Mouse (Mus musculus) left cerebral cortex, postnatal 10 days (tissue): Measurements from ENCODE around the gene Ube2v1. TPM values are rescaled to one million over a fixed set of nuclear protein-coding genes. Genes with fewer than 3 reads are reported as not detected.

Experiments
- DNase-seq, 2 experiments: peaks; one replicate each; pipeline ENCODE4 v3.0.0; 2021 to 2022; ENCODE audit warnings: low spot score in 2 of 2, mixed read lengths in 1 of 2; ENCODE audit errors: extremely low spot score in 1 of 2
- intact Hi-C: fragments of 180-260 bp; cut with DNase I; formaldehyde crosslinking; loops from one replicate; pipeline ENCODE4 v1.15.1; 2025
- microRNA-seq: library from miRNA; unstranded; fragments of <30 nt; microRNA quantifications from one replicate; pipeline ENCODE4 v1.2.0, GENCODE M21; 2022
- total RNA-seq, 2 experiments: library from RNA; stranded (reverse); gene quantifications; 2 replicates each; pipeline ENCODE4 v1.2.3; 2021

Ube2v1 gene
- total RNA-seq, 2 experiments from 2014 or later: 245 to 255 TPM

- DNase-seq: no peak
- intact Hi-C loops: no loop called here
These were observed 56.3 kb downstream of the Ube2v1 start for GRCm38 (mm10) chr2:167575581-167575980.

GRCm38 (mm10) chr2:167574814-167575213 is 57.1 kb downstream of the Ube2v1 start:
- no peak for DNase-seq
- intact Hi-C loops: no loop called here

DNA sequence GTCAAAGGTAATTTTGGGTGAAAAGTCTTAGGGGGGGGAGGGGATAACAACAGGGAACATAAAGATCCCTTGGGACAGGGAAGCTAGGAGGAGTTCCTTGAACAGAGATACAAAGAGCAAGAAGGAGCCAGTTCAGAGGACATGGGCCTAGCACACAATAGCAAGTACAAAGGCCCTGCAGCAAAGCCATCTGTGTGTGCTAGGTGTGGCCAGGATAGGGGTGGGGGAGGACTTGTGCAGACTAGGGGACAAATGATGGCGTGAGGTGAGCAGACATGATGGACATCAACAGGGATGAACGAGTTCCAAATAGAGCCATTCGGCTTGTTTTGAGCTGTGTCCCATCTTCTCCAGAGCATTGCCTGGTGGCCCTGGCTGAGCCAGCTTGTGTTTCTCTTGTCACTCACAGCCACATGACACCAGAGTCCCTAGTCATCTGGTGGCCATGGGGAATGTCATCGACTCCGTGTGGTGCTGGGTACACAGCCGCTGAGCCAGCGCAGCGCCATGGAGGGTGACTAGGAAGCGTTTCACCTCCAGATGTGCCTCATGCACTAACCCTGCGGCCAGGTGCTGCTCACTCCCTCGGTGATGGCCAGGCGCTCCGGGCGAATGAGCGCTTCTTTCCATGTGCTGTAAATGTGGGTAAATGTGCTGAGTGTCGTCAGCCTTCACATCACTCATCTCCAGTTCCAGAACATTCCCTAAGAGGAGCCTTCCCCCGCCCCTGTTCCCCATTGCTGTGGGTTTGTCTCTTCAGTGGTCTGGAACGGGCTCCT is 60.3 kb downstream of the Ube2v1 start:
- DNase-seq: no peak

DNA sequence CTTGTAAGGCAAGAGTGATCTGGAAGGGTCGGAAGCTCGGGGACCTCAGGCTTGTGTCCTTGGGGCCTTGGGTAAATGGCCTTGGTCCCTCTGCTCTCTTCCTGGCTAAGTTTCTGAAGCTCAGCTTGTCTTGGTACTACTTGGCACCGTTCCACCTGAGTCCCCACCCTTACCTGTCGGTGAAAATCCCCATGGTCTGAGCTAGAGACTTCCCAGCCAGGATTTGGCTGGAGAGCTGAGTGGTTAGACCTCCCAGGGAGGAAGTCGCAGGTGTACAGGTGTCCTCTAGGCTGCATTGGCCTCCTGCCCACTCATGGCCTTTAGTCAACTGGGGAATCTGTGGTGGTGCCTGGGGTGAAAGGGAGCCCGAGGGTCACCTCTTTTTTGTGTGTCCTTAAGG is 61.1 kb downstream of the Ube2v1 start:
- intact Hi-C loops: no loop called here
- DNase-seq: no peak

More for the DNA sequence above, 60.3 kb downstream of the Ube2v1 start:
- intact Hi-C loops: no loop called here

GRCm38 (mm10) chr2:167569934-167570651 is 61.8 kb downstream of the Ube2v1 start:
- intact Hi-C loops: no loop called here
- DNase-seq: peak; percentile 42 to 75

- intact Hi-C loops: no loop called here
- DNase-seq: no peak
These were observed 63.8 kb downstream of the Ube2v1 start for GRCm38 (mm10) chr2:167568112-167568511.

GRCm38 (mm10) chr2:167565682-167566081 is 66.2 kb downstream of the Ube2v1 start:
- peak in 1 of 2 experiments; percentile 82 for DNase-seq

DNA sequence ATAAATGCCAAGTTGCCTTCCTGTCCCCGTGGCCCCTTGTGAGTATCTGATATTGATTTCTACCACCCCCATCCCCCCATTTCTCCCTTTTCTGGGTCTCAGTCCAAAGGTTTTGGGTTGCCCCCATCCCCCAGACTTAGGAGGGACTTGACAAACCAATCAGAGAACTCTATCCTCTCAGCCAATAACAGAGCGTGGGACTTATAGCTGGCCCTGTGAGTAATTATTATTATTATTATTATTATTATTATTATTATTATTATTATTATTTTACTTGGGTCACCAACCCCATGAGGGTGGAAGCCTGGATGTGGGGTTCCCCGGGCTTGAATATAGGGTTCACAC is 66.6 kb downstream of the Ube2v1 start:
- no peak for DNase-seq
- intact Hi-C loops: no loop called here

More at GRCm38 (mm10) chr2:167565682-167566081, 66.2 kb downstream of the Ube2v1 start:
- intact Hi-C loops: no loop called here

- no peak for DNase-seq
- intact Hi-C loops: no loop called here
These were observed 67.2 kb downstream of the Ube2v1 start for GRCm38 (mm10) chr2:167564551-167565311.

DNA sequence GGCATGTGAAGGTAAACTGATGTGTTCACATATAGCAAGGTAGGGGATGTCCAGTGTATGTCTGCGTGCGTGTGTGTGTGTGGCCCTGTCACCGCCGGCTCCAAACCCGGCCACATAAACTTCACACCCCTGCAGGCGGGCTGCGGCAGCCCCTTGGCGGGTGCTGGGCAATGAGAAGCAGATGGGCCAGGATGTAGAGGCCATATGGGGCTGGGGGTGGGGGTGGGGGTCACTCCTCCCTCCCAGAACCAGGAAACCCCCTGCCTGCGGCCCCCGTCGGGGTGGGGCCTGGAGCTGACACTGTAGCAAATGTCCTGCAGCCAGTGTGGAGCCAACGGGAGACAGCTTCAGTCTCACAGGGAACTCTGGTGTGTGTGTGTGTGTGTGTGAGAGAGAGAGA is 68.2 kb downstream of the Ube2v1 start:
- intact Hi-C loops: no loop called here
- no peak for DNase-seq

DNA sequence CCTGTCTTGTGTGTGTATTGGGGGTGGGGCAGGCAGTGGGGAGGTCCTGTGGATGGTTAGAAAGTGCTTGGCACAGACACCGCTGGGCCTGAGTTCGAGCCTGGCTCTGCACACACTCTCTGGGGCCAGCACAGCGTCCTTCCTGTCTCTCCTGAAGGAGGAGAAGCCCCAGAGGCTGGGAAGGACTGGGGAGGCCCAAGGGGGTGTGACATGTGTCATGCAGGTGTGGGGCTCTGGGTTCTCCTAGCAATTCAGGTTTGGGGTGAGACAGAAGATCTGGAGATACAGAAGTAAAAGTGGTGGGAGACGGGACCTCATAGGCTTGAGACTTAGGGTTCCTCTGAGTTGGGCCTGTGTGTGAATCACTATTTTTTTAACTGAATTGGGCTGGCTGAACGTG is 68.9 kb downstream of the Ube2v1 start:
- intact Hi-C loops: no loop called here

DNA sequence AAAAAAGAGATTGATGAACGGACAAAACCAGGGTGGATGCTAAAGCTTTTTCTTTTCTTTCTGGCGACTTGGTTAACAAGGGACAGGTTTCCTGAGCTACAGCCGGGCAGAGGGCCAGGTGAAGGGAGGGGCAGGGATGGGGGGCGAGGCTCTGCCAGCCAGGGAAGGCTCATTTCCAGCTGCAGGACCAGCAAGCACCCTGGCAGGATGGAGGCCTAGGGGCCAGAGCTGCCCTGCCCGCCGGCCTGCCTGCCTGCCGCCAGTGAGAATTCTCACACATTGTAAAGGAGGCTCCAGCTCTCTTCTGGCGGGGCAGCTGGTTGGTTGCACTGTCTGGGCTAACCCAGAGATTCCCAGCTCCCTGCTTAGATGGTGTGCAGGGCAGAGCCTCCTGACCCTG is 69.8 kb downstream of the Ube2v1 start:
- DNase-seq: no peak
- intact Hi-C loops: no loop called here

More for the DNA sequence above, 68.9 kb downstream of the Ube2v1 start:
- no peak for DNase-seq

DNA sequence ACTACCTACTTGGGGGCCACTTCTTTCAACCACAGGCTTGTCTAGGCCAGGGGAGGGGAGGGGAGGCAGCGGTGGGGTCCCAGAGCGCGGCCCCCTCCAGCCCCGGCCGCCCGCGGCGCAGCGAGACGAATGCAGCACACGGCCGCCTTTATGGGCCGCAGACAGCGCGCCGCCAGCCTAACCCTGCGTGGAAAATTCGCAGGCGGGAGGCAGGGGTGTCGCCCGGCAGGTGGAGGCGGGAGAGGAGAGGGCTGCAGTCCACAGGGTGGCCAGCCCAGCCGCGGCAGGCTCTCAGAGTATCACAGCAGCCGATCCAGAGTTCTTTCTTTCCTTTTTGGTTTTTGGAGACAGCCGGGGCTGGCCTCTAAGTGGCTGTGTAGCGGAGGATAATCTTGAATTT is 72.5 kb downstream of the Ube2v1 start:
- no peak for DNase-seq
- intact Hi-C loops: no loop called here

Small RNAs within 50 kb of the gene (microRNA-seq; reads per million reads assigned to microRNA genes)
- gene Gm22355: not detected

Other genes with a start within 250 kb of the Ube2v1 start
- 10 to 100 TPM; 33.9 to 35.6 TPM for gene Slc9a8, start 210.4 kb downstream of the Ube2v1 start, total RNA-seq
- gene Rnf114, start 139.4 kb downstream of the Ube2v1 start, total RNA-seq: 10 to 100 TPM; 31.5 to 34.3 TPM
- gene Spata2, start 139.2 kb downstream of the Ube2v1 start, total RNA-seq: 10 to 100 TPM; 68.2 to 69.8 TPM
- gene Snai1, start 93.9 kb downstream of the Ube2v1 start, total RNA-seq: 1 to 10 TPM in 1 of 2 experiments, under 1 TPM in 1; 0.47 to 1.6 TPM
- 10 to 100 TPM; 47.2 to 47.5 TPM for gene Gm20431, start 29.4 kb upstream of the Ube2v1 start, total RNA-seq
- gene Cebpb, start 56.8 kb upstream of the Ube2v1 start, total RNA-seq: 10 to 100 TPM in 1 of 2 experiments, 1 to 10 TPM in 1; 7.8 to 10.0 TPM
- gene Tmem189, start 57.7 kb upstream of the Ube2v1 start, total RNA-seq: 10 to 100 TPM; 48.4 to 50.2 TPM